Mouse (Mus musculus): Measurements from ENCODE around the gene Bcas1.

- TF ChIP-seq CTCF (IDR thresholded peaks at IDR 0.05; ENCODE audit: control insufficient read depth, insufficient read depth, insufficient read length) (no peak), MYOG (IDR thresholded peaks at IDR 0.05; ENCODE audit: control insufficient read depth, extremely low read depth, insufficient read length) (no peak), USF1 (IDR thresholded peaks at IDR 0.05; ENCODE audit: low read depth) (no peak), FOSL1 (IDR thresholded peaks at IDR 0.05; ENCODE audit: insufficient read depth, low read length, poor library complexity, severe bottlenecking) (no peak), CEBPB (IDR thresholded peaks at IDR 0.05; ENCODE audit: low read depth) (no peak), MYOD1 (IDR thresholded peaks at IDR 0.05; ENCODE audit: control insufficient read depth, insufficient read length, low read depth) (no peak)
Measured at GRCm38 (mm10) chr2:170470591-170470990, 42.9 kb upstream of the Bcas1 start.

Measured in C2C12 (cell line).